Mouse (Mus musculus) layer of hippocampus, adult 11-12 months (tissue): Measurements from ENCODE around the gene Emilin3.
A peak's percentile ranks its signal among the peaks of the same experiment; 100 is the strongest.
"Not testable (repeated sequence)": the region's sequence is repeated elsewhere in the genome, so short reads cannot be mapped to it uniquely, and the experiment has no call there.

ENCODE experiments used
- DNase-seq: peaks from one replicate; pipeline ENCODE4 v3.0.0; 2022; ENCODE audit warnings: low spot score

The Emilin3 gene

DNA sequence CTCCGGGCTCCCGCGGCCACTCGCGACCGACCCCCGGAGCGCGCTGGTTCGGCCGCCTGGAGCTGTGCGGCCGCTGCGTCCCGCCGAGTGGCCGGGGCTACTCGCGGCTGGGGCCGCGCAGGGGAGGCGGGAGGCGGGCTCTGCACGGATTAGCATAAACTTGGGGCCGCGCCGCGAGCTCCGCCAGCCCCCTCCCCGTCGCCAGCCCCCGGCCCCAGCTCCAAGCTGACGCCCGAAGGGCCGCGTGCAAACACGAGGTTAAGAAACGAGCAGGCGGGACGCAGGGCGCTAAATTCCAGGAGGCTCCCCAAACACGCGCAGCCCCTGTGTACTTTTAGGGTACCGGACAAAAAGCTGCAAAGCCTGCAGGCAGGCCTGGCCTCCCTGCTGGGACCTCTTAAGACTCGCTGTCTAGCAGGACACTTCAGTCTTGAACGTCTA lies at the start of gene Emilin3:
Gene Emilin3, minus strand, starts transcription at position 98 of the 441 bp plus-strand sequence.
- DNase-seq: no peak

DNA sequence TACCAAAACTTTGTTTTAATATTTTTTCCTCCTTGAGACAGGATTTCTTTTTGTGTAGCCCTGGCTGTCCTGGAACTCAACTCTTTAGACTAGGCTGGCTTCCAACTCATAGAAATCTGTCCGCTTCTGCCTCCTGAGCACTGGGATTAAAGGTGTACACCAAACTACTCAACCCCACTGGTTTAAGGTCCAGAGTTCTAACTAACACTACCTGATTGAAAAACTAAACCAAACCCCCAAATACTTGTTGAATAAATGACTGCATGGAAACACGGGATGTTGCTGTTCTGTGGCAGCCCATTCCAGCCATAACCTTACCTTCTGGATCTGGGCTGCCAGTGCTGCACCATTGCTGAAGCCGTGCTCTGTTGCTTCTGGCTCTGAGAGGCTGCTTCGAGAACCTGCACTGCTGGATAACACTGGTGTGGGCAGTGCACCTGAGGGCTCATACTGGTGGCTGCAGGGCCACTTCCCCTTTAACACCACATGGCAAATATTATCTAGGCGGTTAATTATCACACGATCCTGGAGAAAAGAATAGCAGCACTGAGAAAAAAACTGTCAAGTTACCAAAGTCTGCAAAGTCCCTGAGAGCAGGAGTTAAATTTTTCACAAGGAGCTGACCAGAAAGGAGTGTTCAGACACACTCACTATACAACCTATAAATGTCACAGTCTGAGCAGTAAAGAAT lies 49.0 kb upstream of the Emilin3 start:
- DNase-seq: no peak

DNA sequence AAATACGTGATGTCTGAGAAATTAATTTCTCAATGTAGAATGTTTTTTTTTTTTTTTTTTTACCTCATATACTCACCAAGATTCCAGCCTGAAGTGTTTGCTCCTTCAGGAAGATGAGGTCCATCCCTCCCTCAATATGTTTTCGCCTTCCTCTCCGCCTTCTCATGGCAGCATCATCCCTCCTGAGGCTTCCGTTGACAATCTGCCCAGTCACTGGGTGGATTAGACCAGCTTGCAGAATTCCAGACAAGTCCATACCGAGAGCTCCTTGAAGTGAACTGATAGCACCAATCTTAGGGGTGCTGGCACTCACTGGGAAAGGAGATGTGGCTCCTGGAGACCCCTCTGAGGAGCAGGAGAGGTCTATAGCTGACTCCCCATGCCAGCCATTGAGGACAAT lies 47.8 kb upstream of the Emilin3 start:
- DNase-seq: no peak

DNA sequence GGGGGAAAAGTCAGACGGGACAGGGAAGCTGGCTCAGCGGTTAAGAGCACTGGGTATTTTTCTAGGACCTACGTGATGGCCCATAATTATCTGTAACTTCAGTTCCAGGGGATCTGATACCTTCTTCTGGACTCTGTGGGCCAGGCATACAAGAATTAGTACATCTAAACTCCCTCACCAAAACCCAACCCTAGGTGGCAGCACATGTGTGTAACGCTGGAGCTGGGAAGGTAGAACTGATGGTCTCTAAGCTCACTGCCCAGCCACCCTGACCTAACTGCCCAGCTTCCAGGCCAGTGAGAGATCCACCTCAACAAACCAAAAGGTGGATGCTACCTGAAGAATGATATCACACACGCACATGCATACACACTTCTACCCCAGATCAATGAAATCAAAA lies 46.6 kb upstream of the Emilin3 start:
- no peak for DNase-seq

DNA sequence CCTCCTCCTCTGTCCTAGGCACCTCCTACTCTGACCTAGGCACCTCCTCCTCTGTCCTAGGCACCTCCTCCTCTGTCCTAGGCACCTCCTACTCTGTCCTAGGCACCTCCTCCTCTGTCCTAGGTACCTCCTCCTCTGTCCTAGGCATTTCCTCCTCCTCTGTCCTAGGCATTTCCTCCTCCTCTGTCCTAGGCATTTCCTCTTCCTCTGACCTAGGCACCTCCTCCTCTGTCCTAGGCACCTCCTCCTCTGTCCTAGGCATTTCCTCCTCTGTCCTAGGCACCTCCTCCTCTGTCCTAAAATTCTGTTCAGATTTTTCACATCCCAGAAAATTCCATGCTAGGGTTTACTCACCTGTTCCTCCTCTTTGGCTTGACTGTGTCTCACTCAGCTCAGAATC lies 45.7 kb upstream of the Emilin3 start:
- DNase-seq: not testable (repeated sequence)

DNA sequence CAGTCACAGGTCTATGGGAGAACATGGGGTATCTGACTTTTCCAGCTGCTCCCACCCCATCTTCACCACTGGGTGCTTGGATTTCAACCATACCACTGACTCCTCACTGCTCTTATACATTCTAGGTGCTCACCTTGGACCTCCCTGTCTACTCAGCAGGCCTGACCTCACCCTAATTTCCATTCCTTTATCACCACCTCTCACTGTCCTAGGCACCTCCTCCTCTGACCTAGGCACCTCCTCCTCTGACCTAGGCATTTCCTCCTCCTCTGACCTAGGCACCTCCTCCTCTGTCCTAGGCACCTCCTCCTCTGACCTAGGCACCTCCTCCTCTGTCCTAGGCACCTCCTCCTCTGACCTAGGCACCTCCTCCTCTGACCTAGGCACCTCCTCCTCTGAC lies 45.2 kb upstream of the Emilin3 start:
- DNase-seq: not testable (repeated sequence)

DNA sequence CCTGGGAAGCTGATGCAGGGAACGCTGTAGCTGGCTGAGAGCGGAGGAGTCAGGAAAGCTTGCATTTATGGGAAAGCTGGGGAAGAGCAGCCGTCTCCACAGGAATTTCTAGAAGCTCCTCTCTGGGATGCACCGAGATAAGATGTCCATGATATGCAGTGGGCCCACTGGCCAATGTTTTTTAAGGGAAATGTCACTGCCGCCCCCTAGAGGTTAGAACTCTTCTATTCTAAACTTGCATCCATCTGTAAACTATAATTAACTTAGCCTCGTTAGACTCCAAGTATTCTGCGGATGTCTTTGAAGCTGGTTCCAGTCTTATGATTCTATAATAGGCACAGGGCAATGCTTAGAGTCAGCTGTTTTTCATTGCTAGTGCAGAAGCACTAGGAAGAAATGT lies 43.2 kb upstream of the Emilin3 start:
- peak; percentile 54 for DNase-seq

DNA sequence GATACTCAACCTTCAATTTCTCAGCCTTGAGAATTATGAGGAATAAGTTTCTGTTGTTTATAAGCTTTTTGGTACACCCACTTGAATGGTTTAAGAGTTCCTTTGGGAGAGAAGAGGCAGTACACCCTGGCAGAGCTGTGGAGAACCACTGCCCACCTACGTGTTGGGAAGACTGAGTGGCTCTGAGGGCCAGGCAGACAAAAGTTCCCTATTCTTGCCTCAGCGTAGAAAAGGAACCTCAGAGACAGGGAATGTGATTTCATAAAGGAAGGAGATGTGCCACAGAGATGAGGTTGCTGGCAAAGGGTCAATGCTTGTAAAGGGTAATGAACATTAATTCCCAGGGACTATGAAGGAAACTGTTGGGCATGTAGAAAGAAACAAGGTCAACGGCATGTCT lies 42.4 kb upstream of the Emilin3 start:
- DNase-seq: no peak

DNA sequence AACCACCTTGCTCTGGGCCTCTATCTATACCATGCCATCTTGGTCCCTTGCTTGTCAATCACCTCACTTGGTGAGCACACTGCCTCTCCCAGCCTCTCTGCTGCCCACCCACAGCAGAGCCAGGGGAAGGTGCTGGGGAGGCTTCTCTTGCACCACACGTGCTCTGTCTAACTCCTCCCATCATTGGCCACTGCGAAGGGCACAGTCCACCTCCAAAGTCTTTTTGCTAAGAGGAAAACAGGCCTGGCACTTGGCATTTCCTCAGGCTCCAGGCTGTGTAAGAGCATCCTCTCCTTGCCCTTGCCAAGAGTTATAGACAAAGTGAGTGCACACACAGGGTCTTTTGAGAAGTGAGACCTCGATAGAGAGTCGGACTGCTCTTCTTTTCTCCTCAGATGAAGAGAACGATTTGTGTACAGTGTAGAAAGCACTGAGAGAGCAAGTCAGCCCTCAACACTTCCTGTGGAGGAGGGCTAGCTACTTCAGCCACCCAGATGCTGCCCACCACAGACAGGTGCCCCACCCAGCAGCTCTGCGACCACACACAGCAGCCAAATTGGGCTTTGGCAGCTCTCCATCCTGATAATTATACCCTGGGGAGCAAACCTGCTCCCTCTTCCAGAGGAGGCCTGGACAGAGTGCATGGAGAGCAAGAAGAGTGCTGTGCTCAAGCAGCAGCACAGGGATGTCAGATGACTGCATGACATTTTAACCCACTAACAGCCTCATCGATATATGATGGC lies 41.2 kb upstream of the Emilin3 start:
- DNase-seq: no peak

DNA sequence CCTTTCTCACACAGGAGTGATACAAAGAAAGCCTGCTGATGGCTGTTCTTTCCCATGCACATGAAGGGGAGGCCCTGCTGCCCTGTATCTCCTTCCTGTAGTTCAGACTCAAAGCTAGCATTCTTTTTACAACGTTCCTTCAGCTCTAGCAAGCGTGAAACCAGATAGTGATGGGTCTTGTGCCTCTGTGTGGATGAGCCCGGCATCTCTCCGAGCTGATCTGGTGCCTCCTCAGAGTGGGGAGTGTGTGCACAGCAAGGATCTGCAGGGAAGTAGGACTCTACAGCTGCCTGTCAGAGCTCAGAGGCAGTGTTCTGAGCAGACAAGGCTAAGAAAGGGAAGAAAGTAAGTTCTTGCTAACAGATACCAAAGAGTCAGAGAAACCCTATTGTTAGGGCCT lies 39.5 kb upstream of the Emilin3 start:
- no peak for DNase-seq

DNA sequence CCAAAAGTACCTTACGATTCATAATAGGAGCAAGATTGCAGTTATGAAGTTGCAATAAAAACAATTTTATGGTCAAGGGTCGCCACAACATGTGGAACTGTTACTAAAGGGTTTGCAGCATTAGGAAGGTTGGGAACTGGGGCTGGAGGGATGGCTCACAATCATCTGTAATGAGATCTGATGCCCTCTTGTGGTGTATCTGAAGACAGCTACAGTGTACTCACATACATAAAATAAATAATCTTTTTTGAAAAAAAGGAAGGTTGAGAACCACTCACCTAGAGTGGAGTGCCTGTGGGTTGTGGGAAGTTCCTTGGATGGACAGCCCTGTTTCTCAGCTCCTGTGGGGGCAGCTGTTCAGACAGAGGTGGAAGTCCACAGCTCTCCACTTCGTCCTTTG lies 30.3 kb upstream of the Emilin3 start:
- DNase-seq: no peak

DNA sequence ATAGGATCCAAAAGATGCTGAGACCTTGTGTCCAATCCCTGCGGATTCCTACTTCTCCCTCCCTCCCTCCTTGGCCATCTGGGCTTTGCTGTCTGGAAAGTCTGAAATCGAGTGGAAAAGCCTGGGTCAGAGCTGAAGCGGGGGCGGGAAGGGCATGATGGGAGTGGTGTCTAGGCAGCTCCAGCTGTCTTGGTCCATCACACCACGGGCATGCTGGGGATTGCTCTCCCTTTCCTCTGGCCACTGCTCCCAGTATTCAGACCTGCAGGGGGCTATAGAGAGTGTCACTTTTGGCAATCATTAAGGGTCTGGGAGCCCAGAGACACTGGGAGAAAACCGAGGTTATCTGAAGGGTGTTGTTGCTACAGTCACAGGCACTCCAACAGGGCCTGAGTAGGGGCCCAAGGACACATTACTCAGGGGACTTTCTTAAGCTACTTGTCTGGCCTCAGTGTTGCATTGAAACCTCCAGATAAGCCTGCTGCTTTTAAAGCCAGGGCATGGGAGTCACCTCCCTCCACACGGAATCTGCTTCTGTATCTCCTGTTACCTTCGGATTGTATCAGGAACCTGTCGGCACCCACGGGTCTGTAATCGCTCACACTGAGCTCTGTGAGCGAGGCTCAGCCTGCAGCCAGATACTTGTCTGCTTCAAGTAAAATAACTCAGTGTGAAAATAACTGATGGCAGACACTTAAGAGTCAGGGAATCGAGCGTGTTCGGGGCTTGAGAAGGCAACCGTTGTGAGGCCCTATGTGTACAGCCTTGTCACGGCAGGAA lies 29.0 kb upstream of the Emilin3 start:
- DNase-seq: no peak

DNA sequence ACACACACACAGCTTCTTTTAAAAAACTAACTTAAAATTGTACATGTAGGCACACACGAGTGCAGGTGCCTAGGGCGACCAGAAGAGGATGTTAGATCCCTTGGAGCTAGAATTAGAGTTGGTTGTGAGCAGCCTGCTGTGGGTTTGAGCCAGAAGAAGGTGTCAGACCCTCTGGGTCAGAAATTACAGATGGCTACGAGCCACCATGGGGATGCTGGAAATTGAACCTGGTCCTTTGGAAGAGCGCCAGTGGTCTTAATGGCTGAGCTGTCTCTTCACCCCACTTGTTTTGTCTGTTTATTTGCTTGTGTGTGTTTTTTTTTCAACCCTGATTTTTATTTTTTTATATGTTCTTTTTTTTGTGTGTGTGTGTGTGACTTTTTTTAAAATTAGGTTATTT lies 22.3 kb upstream of the Emilin3 start:
- no peak for DNase-seq

DNA sequence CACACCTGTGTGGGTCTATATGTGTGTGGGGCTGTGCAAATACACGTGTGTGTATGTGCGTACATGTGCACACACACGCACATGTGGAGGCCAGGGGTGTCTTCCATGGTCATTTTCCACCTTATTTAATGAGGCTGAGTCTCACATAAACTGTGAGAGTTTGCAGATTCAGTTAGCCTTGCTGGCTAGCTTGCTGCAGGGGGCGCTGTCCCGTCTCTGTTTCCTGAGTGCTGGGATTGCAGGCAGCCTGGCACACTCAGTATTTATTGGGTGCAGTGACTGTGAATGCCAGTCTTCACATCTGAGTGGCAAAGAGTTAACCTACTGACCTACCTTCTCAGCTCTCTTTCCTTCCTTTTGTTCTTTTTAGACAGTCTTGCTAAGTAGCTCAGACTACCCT lies 21.8 kb upstream of the Emilin3 start:
- no peak for DNase-seq

DNA sequence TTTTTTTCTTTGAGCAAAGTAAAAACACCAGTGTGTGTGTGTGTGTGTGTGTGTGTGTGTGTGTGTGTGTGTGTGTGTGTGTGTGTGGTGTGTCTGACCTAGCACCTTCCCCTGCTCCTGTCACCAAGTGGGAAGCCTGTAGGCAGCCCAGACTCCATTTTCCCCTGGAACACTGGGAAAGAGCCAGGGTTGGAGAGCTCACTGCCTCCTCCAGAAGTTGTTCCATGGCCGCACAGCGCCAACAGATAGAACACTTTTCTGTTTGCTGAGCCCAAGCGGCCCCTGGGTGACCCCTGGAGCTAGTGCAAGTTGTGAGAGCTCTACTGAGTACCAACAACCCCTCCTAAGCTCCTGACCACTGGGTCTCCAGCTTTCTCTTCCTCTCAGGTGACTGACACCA lies 20.9 kb upstream of the Emilin3 start:
- DNase-seq: no peak

DNA sequence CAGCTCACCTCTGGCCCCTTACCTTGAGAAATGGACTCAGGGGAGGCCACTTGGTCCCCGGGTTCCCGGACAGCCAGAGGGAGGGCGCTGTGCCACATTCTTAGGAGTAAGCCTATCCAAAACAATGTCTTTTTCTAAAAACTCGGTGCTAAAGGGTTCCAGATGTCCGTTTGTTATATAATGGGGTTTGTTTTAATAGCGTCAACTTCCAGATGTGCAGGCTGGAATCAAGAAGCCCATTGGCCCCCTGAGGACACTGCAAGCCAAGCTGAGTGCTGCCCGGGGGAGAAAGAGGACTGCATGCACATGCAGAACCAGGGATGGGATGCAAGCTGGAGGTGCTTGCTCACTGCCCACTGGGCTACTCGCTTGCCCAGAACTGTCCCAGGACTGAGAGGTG lies 20.2 kb upstream of the Emilin3 start:
- DNase-seq: no peak

DNA sequence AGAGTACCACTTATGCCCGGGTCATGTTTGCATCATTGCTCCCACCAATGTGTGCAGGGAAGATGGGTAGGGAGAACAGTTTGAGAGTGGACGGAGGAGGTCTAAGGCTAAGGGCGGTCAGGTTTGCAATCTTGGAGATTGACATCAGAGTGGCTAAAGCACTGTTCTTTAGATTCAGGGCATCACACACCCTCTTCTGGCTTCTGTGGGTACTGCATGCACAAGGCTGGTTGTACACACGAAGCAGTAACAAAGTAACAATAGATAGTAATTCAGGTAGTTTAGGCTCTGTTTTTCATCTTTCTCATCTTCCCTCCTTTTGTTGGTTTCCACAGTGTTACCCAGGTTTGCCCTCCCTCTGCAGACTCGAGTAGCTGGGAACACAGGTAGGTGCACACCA lies 19.2 kb upstream of the Emilin3 start:
- no peak for DNase-seq

DNA sequence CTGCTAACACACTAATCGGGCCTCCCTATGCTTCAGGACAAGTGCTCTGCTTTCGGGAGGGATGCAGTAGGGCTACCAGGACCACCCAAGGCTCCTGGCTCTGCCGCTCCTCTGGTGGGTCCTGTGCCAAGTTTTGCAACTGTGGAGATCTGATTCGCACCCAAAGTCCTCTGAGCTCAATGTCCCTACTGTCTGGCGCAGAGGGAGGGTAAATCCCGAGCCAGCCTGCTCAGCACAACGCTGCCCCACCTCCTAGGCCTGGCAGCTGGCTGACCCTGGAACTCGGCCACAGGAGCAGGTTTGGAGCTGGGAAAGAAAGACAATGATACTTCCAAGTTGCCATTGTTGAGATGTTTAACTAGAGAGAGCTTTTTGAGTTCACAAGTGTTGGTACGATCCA lies 13.1 kb upstream of the Emilin3 start:
- peak; percentile 41 for DNase-seq

DNA sequence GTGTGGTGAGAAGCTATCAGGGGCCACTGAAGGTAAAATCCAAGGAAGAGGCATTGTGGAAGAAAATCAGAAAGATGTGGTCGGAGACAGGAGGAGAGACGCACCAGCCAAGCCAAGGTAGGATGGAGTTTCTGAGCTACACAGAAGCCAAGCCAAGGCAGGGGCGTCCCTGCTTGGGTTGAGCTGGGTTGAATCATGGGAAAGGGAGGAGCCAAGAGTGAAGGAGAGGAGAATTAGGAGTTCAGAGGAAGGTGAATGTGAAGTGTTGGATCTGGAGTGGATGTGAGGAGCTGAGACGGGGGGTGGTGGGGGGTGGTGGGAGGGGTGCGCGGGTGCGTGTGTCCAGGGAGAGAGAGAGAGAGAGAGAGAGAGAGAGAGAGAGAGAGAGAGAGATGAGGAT lies 9.2 kb upstream of the Emilin3 start:
- no peak for DNase-seq

DNA sequence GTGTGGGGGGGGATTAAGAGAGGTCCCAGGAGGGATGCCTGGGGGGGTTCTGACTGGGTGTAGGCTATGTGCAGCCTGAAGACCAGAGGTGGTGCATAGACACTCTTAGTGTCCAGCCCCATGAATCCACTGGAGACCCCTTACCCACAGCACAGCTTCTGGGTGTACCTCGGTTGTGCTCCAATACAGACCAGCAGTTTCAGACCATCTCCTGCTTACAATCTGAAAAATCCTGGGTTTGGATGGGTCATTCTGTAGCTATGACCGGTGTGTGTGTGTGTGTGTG lies 6.7 kb upstream of the Emilin3 start:
- no peak for DNase-seq

DNA sequence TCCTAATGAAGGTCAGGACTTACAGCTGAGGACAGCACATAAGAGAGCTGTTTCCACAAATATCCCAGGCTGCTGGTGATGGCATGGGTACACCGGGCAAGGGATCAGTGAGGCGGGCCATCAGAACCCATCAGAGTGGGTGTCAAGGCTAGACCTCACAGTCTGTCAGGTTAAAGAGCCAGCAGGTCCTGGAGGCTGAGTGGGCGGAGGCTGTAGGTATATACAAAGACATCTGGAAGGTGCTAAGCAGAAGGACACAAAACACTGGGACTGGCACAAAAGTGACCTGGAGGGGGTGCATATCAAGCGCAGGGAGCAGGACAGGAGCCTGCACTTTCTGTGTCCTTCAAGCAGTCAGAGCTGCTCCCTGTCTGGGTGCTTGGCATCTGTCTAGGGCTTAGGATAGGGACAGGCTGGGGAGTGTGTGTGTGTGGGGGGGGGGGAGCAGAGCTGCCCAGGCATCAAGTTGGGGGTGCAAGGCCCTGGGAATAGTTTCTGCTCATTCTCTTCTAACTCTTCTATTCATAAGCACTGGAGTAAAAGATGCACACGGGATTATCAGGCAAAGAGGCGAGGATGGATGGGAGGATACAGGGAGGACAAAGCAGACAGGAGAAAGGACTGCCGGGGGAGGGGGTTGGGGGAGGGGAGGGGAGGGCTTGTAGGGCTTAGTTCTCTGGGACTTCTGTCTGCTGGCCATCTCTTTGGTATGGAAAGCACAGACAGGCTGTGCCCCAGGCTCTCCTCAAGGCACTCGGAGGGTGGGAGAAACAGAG lies 6.2 kb upstream of the Emilin3 start:
- DNase-seq: no peak

DNA sequence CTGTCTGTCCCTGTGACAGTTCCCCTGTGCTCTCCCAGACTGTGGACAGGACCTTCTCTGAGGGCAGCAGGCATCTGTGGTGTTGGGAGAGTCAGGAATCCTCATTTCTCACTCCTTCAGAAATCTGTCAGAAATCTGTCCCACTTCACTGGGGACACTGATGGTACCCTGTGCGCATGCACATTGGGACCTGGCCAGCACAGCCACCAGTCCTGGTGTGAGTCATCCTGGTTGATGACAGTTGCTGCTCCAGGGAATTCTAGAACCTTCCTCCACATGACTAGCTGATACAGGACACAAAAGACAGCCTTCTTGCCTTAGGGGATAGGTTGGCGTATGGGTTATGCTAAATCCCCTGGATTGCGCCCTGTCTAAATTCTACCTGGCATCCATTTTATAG lies 5.2 kb upstream of the Emilin3 start:
- no peak for DNase-seq

DNA sequence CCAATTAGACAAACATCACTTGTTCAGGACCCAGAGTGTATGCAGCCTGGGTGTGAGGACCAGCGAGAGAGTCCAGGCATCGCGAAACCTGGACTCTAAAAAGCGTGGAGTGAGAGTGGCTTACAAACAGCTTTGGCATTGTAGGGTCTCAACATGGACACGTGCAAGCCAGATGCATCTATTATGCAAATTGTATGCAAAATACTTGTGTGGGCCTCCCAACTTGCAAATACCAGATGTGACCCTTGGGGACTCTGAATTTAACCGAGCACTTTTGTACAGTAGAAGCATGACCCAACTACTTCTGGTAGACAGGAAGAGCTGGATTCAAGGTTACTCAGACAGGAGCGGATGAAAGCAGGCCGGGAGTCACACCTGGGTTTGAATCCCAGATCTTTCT lies 4.6 kb upstream of the Emilin3 start:
- DNase-seq: no peak
